Mouse (Mus musculus) neural tube, embryonic 13.5 days (tissue): ENCODE measurements at regions not wholly inside any gene's neighbourhood (a gene's known extent, or its start where the extent isn't known, plus 50 kb on each side); places are given as distances from the start of the nearest gene placed in this dataset.
A peak's percentile ranks its signal among the peaks of the same experiment; 100 is the strongest.

ENCODE experiments used
- ATAC-seq: fragments of 200-750 bp; cut with Nextera tagmentation; 2 replicates; pipeline ENCODE4 v1.8.0; 2017; ENCODE audit warnings: low read depth, mild to moderate bottlenecking, moderate TSS enrichment, moderate library complexity
- H3K27ac ChIP-seq: fragments of 300-500 bp; sonication (generic); replicated peaks from 2 replicates; pipeline ENCODE4 v1.5.1; 2015; ENCODE audit warnings: moderate library complexity, mild to moderate bottlenecking, inconsistent platforms
- H3K27me3 ChIP-seq: fragments of 300-500 bp; sonication (generic); 2 replicates; pipeline ENCODE4 v1.6.1; 2015; ENCODE audit warnings: mild to moderate bottlenecking, inconsistent platforms
- H3K36me3 ChIP-seq: fragments of 300-500 bp; sonication (generic); 2 replicates; pipeline ENCODE4 v1.6.1; 2015; ENCODE audit warnings: mild to moderate bottlenecking, inconsistent platforms
- H3K4me1 ChIP-seq: fragments of 300-500 bp; sonication (generic); replicated peaks from 2 replicates; pipeline ENCODE4 v1.6.1; 2015; ENCODE audit warnings: inconsistent platforms
- H3K4me2 ChIP-seq: fragments of 300-500 bp; sonication (generic); 2 replicates; pipeline ENCODE4 v1.6.1; 2015; ENCODE audit warnings: inconsistent platforms, mild to moderate bottlenecking, moderate library complexity
- H3K4me3 ChIP-seq: fragments of 300-500 bp; sonication (generic); 2 replicates; pipeline ENCODE4 v1.5.1; 2015; ENCODE audit warnings: mild to moderate bottlenecking, inconsistent platforms
- H3K9ac ChIP-seq: fragments of 300-500 bp; sonication (generic); 2 replicates; pipeline ENCODE4 v1.6.1; 2015; ENCODE audit warnings: moderate library complexity, mild to moderate bottlenecking, inconsistent platforms
- H3K9me3 ChIP-seq: fragments of 300-500 bp; sonication (generic); 2 replicates; pipeline ENCODE4 v1.6.1; 2016; ENCODE audit warnings: inconsistent platforms
- WGBS: fragments of 180-500 bp; shearing (Covaris S2); methylation state at CpG from one replicate; pipeline ENCODE4 v1.1.7; 2015; 5-methylcytosine and 5-hydroxymethylcytosine counted together

DNA sequence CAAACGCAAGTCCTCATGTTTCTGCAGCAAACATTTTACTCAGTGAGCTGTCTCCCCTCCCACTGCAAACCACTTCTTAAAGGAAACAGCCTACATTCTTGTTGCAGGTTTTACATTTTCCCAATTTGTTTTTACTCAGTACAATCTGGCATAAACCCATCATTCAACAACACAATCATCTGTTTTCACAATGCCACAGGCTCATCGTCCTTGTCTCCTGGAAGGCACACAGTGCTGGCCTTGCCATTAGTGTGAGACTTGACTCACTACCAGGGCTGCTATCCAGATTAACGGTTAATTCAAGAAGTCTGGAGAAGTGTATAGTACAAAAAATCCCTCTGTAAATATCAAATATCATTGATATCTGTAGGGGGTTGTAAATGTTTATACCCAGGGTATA lies 2006.3 kb upstream of the 5930422O12Rik start:
- H3K27ac ChIP-seq: no peak overlapping the region
- no peak overlapping the region for H3K9ac ChIP-seq
- no peaks in the 10 kb centered on the region for H3K9me3 ChIP-seq
- 74% methylated on average over 3 of the region's 3 CpGs for WGBS
- no peak overlapping the region for H3K4me2 ChIP-seq
- no peaks in the 10 kb centered on the region for H3K4me1 ChIP-seq
- ATAC-seq: no peak
- no peak overlapping the region for H3K4me3 ChIP-seq
- H3K36me3 ChIP-seq: no peaks in the 10 kb centered on the region
- no peaks in the 10 kb centered on the region for H3K27me3 ChIP-seq

DNA sequence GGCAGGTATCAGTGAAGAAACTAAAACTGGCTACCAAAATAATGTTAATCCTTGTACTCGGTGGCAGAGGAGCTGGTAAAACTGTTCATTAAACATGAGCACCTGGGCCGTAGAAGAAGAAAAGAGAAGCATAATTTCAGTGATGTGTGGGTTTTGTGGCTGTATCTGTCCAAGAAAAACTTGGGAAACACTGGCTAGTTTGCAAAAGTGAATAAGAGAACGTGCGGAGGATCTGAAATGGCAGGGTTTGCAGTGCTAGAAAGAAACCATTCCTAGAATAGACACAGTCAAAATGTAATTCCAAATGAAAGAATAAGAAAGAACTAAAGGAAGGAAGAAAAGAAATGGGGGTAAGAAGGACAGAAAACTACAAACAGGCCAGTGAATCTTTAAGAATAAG lies 2000.8 kb upstream of the 5930422O12Rik start:
- no peak for ATAC-seq
- Histone ChIP-seq H3K4me2 (no peak overlapping the region), H3K4me1 (no peaks in the 10 kb centered on the region), H3K9ac (no peak overlapping the region), H3K27ac (no peak overlapping the region), H3K4me3 (no peak overlapping the region), H3K36me3 (no peaks in the 10 kb centered on the region), H3K9me3 (no peaks in the 10 kb centered on the region), H3K27me3 (no peaks in the 10 kb centered on the region)
- WGBS: 91% methylated on average over 4 of the region's 4 CpGs

DNA sequence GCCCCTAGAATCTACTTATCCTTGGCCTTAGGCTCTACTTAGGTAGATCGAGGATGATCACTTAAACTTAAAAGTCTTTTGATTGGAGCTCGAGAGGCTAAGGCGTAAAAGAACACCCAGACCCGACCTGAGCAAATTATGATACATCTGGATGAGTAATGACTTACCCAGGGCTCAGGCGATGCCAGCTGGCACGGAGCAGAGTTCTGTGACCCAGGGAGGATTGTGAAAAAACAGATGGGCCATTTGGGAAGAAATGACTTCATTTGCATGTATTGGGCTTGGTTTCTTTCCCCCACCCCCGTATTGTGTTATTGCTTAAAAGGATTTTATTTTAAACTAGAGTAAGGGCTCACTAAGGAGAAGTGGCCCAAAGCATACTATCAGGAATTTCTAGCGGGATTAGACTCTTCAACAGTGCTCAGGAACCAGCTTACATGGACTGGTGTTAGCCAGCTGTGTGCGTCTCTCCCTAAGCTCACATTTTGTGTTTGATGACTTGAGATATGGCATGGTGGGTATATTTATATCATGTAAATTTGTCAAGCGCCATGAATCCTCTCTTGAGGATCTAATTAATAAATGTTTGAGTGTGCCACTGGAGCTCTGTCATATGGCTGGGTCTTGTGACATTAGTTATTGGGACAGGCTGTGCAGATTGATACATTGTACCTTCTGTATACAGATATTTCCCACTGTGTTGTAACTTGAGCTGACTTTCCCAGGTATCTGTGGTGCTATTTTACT lies 1991.9 kb upstream of the 5930422O12Rik start:
- H3K4me3 ChIP-seq: no peak overlapping the region

DNA sequence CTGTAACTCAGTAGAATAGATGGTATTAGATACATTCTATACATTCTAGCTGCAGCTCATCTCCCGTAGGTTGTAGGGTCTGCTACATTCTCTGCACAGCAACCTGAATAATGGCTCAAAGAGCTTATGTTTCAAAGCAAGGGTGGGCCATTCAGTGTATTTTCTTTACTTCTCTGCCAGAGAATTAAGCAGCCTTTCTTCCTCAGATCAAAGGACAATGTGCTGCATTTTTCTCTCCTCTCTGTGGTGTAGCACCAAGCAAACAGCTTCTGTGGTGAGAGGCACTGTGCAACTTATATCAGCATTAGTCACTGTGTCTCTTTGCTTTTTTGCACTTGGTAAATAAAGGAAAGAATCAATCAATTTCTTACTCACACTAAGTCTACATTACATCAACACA lies 1983.7 kb upstream of the 5930422O12Rik start:
- H3K4me2 ChIP-seq: no peak overlapping the region
- no peaks in the 10 kb centered on the region for H3K27me3 ChIP-seq
- WGBS: 10% methylated on average over 1 of the region's 1 CpGs
- H3K9ac ChIP-seq: no peak overlapping the region
- no peak overlapping the region for H3K27ac ChIP-seq
- H3K36me3 ChIP-seq: no peaks in the 10 kb centered on the region
- no peaks in the 10 kb centered on the region for H3K4me1 ChIP-seq
- no peak for ATAC-seq
- H3K9me3 ChIP-seq: no peaks in the 10 kb centered on the region
- no peak overlapping the region for H3K4me3 ChIP-seq

More for the DNA sequence above, 1991.9 kb upstream of the 5930422O12Rik start:
- Histone ChIP-seq H3K4me2 (no peak overlapping the region), H3K36me3 (no peaks in the 10 kb centered on the region), H3K27me3 (no peaks in the 10 kb centered on the region), H3K9ac (no peak overlapping the region), H3K4me1 (no peaks in the 10 kb centered on the region; the same call in 1 of the 2 replicates), H3K27ac (no peak overlapping the region), H3K9me3 (no peaks in the 10 kb centered on the region)
- WGBS: 55% methylated on average over 10 of the region's 10 CpGs
- peak; percentile 79 for ATAC-seq

DNA sequence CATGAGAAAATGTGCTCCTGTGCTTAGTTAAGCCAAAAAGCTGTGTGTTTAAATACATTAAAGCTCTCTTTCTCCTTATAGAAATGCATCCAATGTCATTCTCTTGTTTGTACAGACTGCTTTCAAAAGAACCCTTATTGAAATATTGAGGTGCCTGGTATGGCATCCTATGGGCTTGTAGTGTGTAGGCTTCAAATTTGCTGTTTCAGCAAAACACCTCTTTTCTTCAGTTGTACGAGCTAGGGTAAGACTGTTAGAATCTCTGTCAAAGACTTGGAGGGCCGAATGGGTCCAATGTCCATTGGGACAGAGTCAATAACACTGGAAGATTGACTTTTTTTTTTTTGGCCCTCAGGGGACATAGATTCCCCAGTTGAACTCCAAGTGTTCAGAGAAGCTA lies 1980.5 kb upstream of the 5930422O12Rik start:
- Histone ChIP-seq H3K9ac (no peak overlapping the region), H3K36me3 (no peaks in the 10 kb centered on the region), H3K4me2 (no peak overlapping the region), H3K4me1 (no peaks in the 10 kb centered on the region), H3K27ac (no peak overlapping the region), H3K4me3 (no peak overlapping the region), H3K9me3 (no peaks in the 10 kb centered on the region), H3K27me3 (no peaks in the 10 kb centered on the region)
- 86% methylated on average over 2 of the region's 2 CpGs for WGBS
- no peak for ATAC-seq

DNA sequence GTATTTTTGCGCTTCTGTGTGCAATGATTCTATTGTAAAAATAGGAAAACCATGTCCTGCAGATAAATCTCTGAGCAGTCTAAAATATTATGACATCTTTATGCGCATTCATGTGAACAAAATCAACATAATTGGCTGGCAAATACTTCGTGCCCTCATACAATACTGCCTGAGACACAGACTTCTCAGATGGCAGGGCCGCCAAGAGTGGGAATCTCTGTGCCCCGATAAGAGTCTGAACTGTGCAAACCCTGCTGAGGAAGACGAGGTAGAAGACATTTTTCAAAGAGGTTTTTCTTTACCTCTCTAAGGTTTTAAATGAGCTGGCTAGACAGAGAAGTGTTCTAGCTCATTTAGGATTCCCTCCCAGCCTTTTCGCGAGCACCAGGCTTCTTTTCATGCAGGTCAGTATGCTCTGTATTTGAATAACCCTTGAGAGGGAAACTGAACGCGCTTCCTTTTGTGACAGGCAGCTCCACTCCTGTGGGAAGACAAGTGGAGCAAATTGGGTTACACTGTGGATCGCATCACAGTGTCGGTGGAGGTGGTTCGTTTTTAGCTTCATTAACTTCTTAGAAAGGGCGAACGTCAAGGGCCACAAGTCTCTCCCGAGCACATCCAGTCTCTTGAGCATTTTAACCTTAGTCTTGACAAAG lies 1973.6 kb upstream of the 5930422O12Rik start:
- H3K27me3 ChIP-seq: no peaks in the 10 kb centered on the region
- H3K4me1 ChIP-seq: peaks cover 11% of the 10 kb centered on the region
- no peak overlapping the region for H3K9ac ChIP-seq
- no peak overlapping the region for H3K27ac ChIP-seq
- ATAC-seq: no peak
- no peaks in the 10 kb centered on the region for H3K36me3 ChIP-seq
- WGBS: 39% methylated on average over 16 of the region's 16 CpGs
- H3K9me3 ChIP-seq: no peaks in the 10 kb centered on the region
- no peak overlapping the region for H3K4me3 ChIP-seq
- peak overlapping the region; percentile 27 for H3K4me2 ChIP-seq

DNA sequence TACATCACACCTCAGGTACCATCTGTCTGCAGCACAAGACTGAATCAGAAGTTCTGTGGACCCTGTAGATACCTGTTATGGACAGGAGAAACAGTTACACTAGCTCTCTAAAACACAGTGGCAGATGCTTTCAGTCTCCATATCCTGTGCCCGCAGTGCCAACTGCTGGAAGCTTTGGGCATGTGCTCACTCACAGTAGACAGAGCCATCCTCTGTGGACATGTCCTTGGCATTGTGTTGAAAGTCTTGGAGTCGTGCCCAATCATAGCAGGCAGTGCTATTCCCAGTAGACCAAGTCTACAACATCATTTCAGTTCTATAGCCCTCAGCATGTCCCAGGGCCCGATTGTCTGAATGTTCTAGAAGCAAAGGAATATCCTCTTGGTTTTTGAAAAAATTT lies 1968.2 kb upstream of the 5930422O12Rik start:
- WGBS: 81% methylated on average over 3 of the region's 3 CpGs
- Histone ChIP-seq H3K4me2 (no peak overlapping the region), H3K36me3 (no peaks in the 10 kb centered on the region), H3K4me1 (peaks cover 4% of the 10 kb centered on the region; the same call in 1 of the 2 replicates), H3K9me3 (no peaks in the 10 kb centered on the region), H3K27me3 (no peaks in the 10 kb centered on the region), H3K4me3 (no peak overlapping the region), H3K27ac (no peak overlapping the region), H3K9ac (no peak overlapping the region)
- no peak for ATAC-seq
